Mouse (Mus musculus): ENCODE results near the gene Snap47. TPM values are rescaled to one million over a fixed set of nuclear protein-coding genes. Genes with fewer than 3 reads are reported as not detected.
A peak's percentile ranks its signal among the peaks of the same experiment; 100 is the strongest.

The Snap47 gene
- polyA plus RNA-seq, 2 experiments: 12.4 to 21.6 TPM

- 24% methylated on average over 3 of the region's 3 CpGs for WGBS (ENCODE audit: insufficient replicate concordance)
- Histone ChIP-seq H3K9me3 (ENCODE audit: control insufficient read depth, low read length) (no peaks in the 10 kb centered on the region), H3K9ac (replicated peaks) (no peak overlapping the region), H3K27ac (no peak overlapping the region), H3K36me3 (replicated peaks; ENCODE audit: control insufficient read depth, insufficient read depth, low read depth) (no peaks in the 10 kb centered on the region), H3K27me3 (ENCODE audit: control insufficient read depth, insufficient read depth, low read length) (no peaks in the 10 kb centered on the region), H3K4me3 (ENCODE audit: insufficient read depth in 1 of 2, low read depth in 2 of 2, low read length in 2 of 2) (no peak overlapping the region), H3K4me1 (replicated peaks; ENCODE audit: control insufficient read depth in 2 of 2, insufficient read depth in 2 of 2, low read length in 1 of 2) (no peaks in the 10 kb centered on the region), H3K4me2 (ENCODE audit: low read depth) (no peak overlapping the region)
- ATAC-seq (ENCODE audit: insufficient read depth) (no peak), DNase-seq (ENCODE audit: low read depth in 3 of 3, low spot score in 3 of 3) (no peak)
- TF ChIP-seq EP300 (IDR thresholded peaks at IDR 0.05; ENCODE audit: low read depth) (no peak), CTCF (IDR thresholded peaks at IDR 0.05; ENCODE audit: low read depth) (peak; percentile 61)
Measured at GRCm38 (mm10) chr11:59366633-59367032, 84.4 kb downstream of the Snap47 start.

GRCm38 (mm10) chr11:59366031-59366430 is 85.0 kb downstream of the Snap47 start:
- ATAC-seq (ENCODE audit: insufficient read depth) (no peak), DNase-seq (ENCODE audit: low read depth in 3 of 3, low spot score in 3 of 3) (no peak)
- Histone ChIP-seq H3K4me2 (ENCODE audit: low read depth) (no peak overlapping the region), H3K27me3 (ENCODE audit: control insufficient read depth, insufficient read depth, low read length) (no peaks in the 10 kb centered on the region), H3K9ac (replicated peaks) (no peak overlapping the region), H3K4me1 (replicated peaks; ENCODE audit: control insufficient read depth in 2 of 2, insufficient read depth in 2 of 2, low read length in 1 of 2) (no peaks in the 10 kb centered on the region), H3K4me3 (ENCODE audit: insufficient read depth in 1 of 2, low read depth in 2 of 2, low read length in 2 of 2) (no peak overlapping the region), H3K27ac (no peak overlapping the region), H3K9me3 (ENCODE audit: control insufficient read depth, low read length) (no peaks in the 10 kb centered on the region), H3K36me3 (replicated peaks; ENCODE audit: control insufficient read depth, insufficient read depth, low read depth) (no peaks in the 10 kb centered on the region)
- WGBS (ENCODE audit: insufficient replicate concordance): 60% methylated on average over 3 of the region's 3 CpGs
- TF ChIP-seq CTCF (IDR thresholded peaks at IDR 0.05; ENCODE audit: low read depth) (no peak), EP300 (IDR thresholded peaks at IDR 0.05; ENCODE audit: low read depth) (no peak)

GRCm38 (mm10) chr11:59364417-59364816 is 86.6 kb downstream of the Snap47 start:
- H3K27ac ChIP-seq: no peak overlapping the region
- no peak overlapping the region for H3K4me2 ChIP-seq (ENCODE audit: low read depth)
- H3K27me3 ChIP-seq (ENCODE audit: control insufficient read depth, insufficient read depth, low read length): no peaks in the 10 kb centered on the region
- no peak for ATAC-seq (ENCODE audit: insufficient read depth)
- TF ChIP-seq EP300 (IDR thresholded peaks at IDR 0.05; ENCODE audit: low read depth) (no peak), CTCF (IDR thresholded peaks at IDR 0.05; ENCODE audit: low read depth) (no peak)
- no peak overlapping the region for H3K9ac ChIP-seq (replicated peaks)
- no peaks in the 10 kb centered on the region for H3K36me3 ChIP-seq (replicated peaks; ENCODE audit: control insufficient read depth, insufficient read depth, low read depth)
- DNase-seq (ENCODE audit: low read depth in 3 of 3, low spot score in 3 of 3): no peak
- H3K9me3 ChIP-seq (ENCODE audit: control insufficient read depth, low read length): no peaks in the 10 kb centered on the region
- H3K4me1 ChIP-seq (replicated peaks; ENCODE audit: control insufficient read depth in 2 of 2, insufficient read depth in 2 of 2, low read length in 1 of 2): no peaks in the 10 kb centered on the region
- H3K4me3 ChIP-seq (ENCODE audit: insufficient read depth in 1 of 2, low read depth in 2 of 2, low read length in 2 of 2): no peak overlapping the region
- 60% methylated on average over 3 of the region's 3 CpGs for WGBS (ENCODE audit: insufficient replicate concordance)

GRCm38 (mm10) chr11:59364007-59364406 is 87.0 kb downstream of the Snap47 start:
- DNase-seq (ENCODE audit: low read depth in 3 of 3, low spot score in 3 of 3) (no peak), ATAC-seq (ENCODE audit: insufficient read depth) (no peak)
- 72% methylated on average over 9 of the region's 9 CpGs for WGBS (ENCODE audit: insufficient replicate concordance)
- H3K27me3 ChIP-seq (ENCODE audit: control insufficient read depth, insufficient read depth, low read length): no peaks in the 10 kb centered on the region
- TF ChIP-seq EP300 (IDR thresholded peaks at IDR 0.05; ENCODE audit: low read depth) (no peak), CTCF (IDR thresholded peaks at IDR 0.05; ENCODE audit: low read depth) (no peak)
- H3K9ac ChIP-seq (replicated peaks): no peak overlapping the region
- H3K36me3 ChIP-seq (replicated peaks; ENCODE audit: control insufficient read depth, insufficient read depth, low read depth): no peaks in the 10 kb centered on the region
- H3K27ac ChIP-seq: no peak overlapping the region
- H3K4me1 ChIP-seq (replicated peaks; ENCODE audit: control insufficient read depth in 2 of 2, insufficient read depth in 2 of 2, low read length in 1 of 2): no peaks in the 10 kb centered on the region
- H3K4me2 ChIP-seq (ENCODE audit: low read depth): no peak overlapping the region
- H3K4me3 ChIP-seq (ENCODE audit: insufficient read depth in 1 of 2, low read depth in 2 of 2, low read length in 2 of 2): no peak overlapping the region
- no peaks in the 10 kb centered on the region for H3K9me3 ChIP-seq (ENCODE audit: control insufficient read depth, low read length)

- H3K36me3 ChIP-seq (replicated peaks; ENCODE audit: control insufficient read depth, insufficient read depth, low read depth): no peaks in the 10 kb centered on the region
- WGBS (ENCODE audit: insufficient replicate concordance): 54% methylated on average over 9 of the region's 9 CpGs
- TF ChIP-seq EP300 (IDR thresholded peaks at IDR 0.05; ENCODE audit: low read depth): no peak
- TF ChIP-seq CTCF (IDR thresholded peaks at IDR 0.05; ENCODE audit: low read depth): no peak
- no peak overlapping the region for H3K9ac ChIP-seq (replicated peaks)
- H3K4me3 ChIP-seq (ENCODE audit: insufficient read depth in 1 of 2, low read depth in 2 of 2, low read length in 2 of 2): no peak overlapping the region
- DNase-seq (ENCODE audit: low read depth in 3 of 3, low spot score in 3 of 3) (no peak), ATAC-seq (ENCODE audit: insufficient read depth) (no peak)
- no peaks in the 10 kb centered on the region for H3K27me3 ChIP-seq (ENCODE audit: control insufficient read depth, insufficient read depth, low read length)
- no peaks in the 10 kb centered on the region for H3K9me3 ChIP-seq (ENCODE audit: control insufficient read depth, low read length)
- no peaks in the 10 kb centered on the region for H3K4me1 ChIP-seq (replicated peaks; ENCODE audit: control insufficient read depth in 2 of 2, insufficient read depth in 2 of 2, low read length in 1 of 2)
- no peak overlapping the region for H3K27ac ChIP-seq
- H3K4me2 ChIP-seq (ENCODE audit: low read depth): no peak overlapping the region
Measured at GRCm38 (mm10) chr11:59361291-59361690, 89.7 kb downstream of the Snap47 start.

Other genes with a start within 250 kb of the Snap47 start
- 25.3 and 41.2 TPM in 2 replicates for gene Mrpl55, start 248.7 kb downstream of the Snap47 start, polyA plus RNA-seq (2012; rRNA removed)
- gene Mrpl55, start 248.7 kb downstream of the Snap47 start, polyA plus RNA-seq (2014; fragmentation: Nextera tagmentation; extraction: Ambion mirVana): 56.8 and 59.8 TPM in 2 replicates
- gene 2310033P09Rik, start 242.9 kb downstream of the Snap47 start, polyA plus RNA-seq (2012; rRNA removed): 13.3 and 23.6 TPM in 2 replicates
- gene 2310033P09Rik, start 242.9 kb downstream of the Snap47 start, polyA plus RNA-seq (2014; fragmentation: Nextera tagmentation; extraction: Ambion mirVana): 16.2 and 17.4 TPM in 2 replicates
- gene Arf1, start 222.9 kb downstream of the Snap47 start, polyA plus RNA-seq (2012; rRNA removed): 177 and 190 TPM in 2 replicates
- 227 and 235 TPM in 2 replicates for gene Arf1, start 222.9 kb downstream of the Snap47 start, polyA plus RNA-seq (2014; fragmentation: Nextera tagmentation; extraction: Ambion mirVana)
- 0.01 and 0.03 TPM in 2 replicates for gene Wnt3a, start 160.4 kb downstream of the Snap47 start, polyA plus RNA-seq (2012; rRNA removed)
- not detected in 2 replicates for gene Wnt3a, start 160.4 kb downstream of the Snap47 start, polyA plus RNA-seq (2014; fragmentation: Nextera tagmentation; extraction: Ambion mirVana)
- gene Wnt9a, start 144.3 kb downstream of the Snap47 start, polyA plus RNA-seq (2012; rRNA removed): 0.08 and 0.12 TPM in 2 replicates
- gene Wnt9a, start 144.3 kb downstream of the Snap47 start, polyA plus RNA-seq (2014; fragmentation: Nextera tagmentation; extraction: Ambion mirVana): 0.04 and 0.08 TPM in 2 replicates
- not detected in 2 replicates for gene Prss38, start 75.5 kb downstream of the Snap47 start, polyA plus RNA-seq (2012; rRNA removed)
- not detected in 2 replicates for gene Prss38, start 75.5 kb downstream of the Snap47 start, polyA plus RNA-seq (2014; fragmentation: Nextera tagmentation; extraction: Ambion mirVana)
- gene Jmjd4, start 1.1 kb downstream of the Snap47 start, polyA plus RNA-seq (2012; rRNA removed): 2.5 and 3.2 TPM in 2 replicates
- gene Jmjd4, start 1.1 kb downstream of the Snap47 start, polyA plus RNA-seq (2014; fragmentation: Nextera tagmentation; extraction: Ambion mirVana): 3.5 and 3.8 TPM in 2 replicates
- gene Zfp867, start 21.3 kb upstream of the Snap47 start, polyA plus RNA-seq (2012; rRNA removed): 0.38 and 0.51 TPM in 2 replicates
- gene Zfp867, start 21.3 kb upstream of the Snap47 start, polyA plus RNA-seq (2014; fragmentation: Nextera tagmentation; extraction: Ambion mirVana): 1.4 and 1.5 TPM in 2 replicates
- gene Zkscan17, start 75.6 kb upstream of the Snap47 start, polyA plus RNA-seq (2012; rRNA removed): 2.1 and 2.3 TPM in 2 replicates
- gene Zkscan17, start 75.6 kb upstream of the Snap47 start, polyA plus RNA-seq (2014; fragmentation: Nextera tagmentation; extraction: Ambion mirVana): 2.9 and 3.4 TPM in 2 replicates
- gene Nlrp3, start 90.4 kb upstream of the Snap47 start, polyA plus RNA-seq (2012; rRNA removed): 0.42 and 0.54 TPM in 2 replicates
- 0.25 and 0.39 TPM in 2 replicates for gene Nlrp3, start 90.4 kb upstream of the Snap47 start, polyA plus RNA-seq (2014; fragmentation: Nextera tagmentation; extraction: Ambion mirVana)
- not detected in 2 replicates for gene Olfr222, start 125.0 kb upstream of the Snap47 start, polyA plus RNA-seq (2012; rRNA removed)
- gene Olfr222, start 125.0 kb upstream of the Snap47 start, polyA plus RNA-seq (2014; fragmentation: Nextera tagmentation; extraction: Ambion mirVana): not detected in 2 replicates
- gene Olfr223, start 142.1 kb upstream of the Snap47 start, polyA plus RNA-seq (2012; rRNA removed): not detected in 2 replicates
- gene Olfr223, start 142.1 kb upstream of the Snap47 start, polyA plus RNA-seq (2014; fragmentation: Nextera tagmentation; extraction: Ambion mirVana): not detected in 2 replicates
- gene Mprip, start 210.1 kb upstream of the Snap47 start, polyA plus RNA-seq (2012; rRNA removed): 10.8 and 14.6 TPM in 2 replicates
- 10.2 and 15.7 TPM in 2 replicates for gene Mprip, start 210.1 kb upstream of the Snap47 start, polyA plus RNA-seq (2014; fragmentation: Nextera tagmentation; extraction: Ambion mirVana)

Measured in liver, embryonic 14.5 days (tissue).